Mouse (Mus musculus) liver, embryonic 15.5 days (tissue): Measurements from ENCODE around the gene Fam228b. TPM values are rescaled to one million over a fixed set of nuclear protein-coding genes. Genes with fewer than 3 reads are reported as not detected.

Experiments used
- ATAC-seq: fragments of 200-750 bp; cut with Nextera tagmentation; 2 replicates; pipeline ENCODE4 v1.8.0; 2017; ENCODE audit warnings: moderate number of reproducible peaks, mild to moderate bottlenecking, moderate library complexity; ENCODE audit not compliant: insufficient read depth
- H3K27ac ChIP-seq: fragments of 300-500 bp; sonication (generic); replicated peaks from 2 replicates; pipeline ENCODE4 v1.5.1; 2015; ENCODE audit warnings: mild to moderate bottlenecking, inconsistent platforms
- H3K27me3 ChIP-seq: fragments of 300-500 bp; sonication (generic); 2 replicates; pipeline ENCODE4 v1.6.1; 2015; ENCODE audit warnings: mild to moderate bottlenecking, inconsistent platforms
- H3K36me3 ChIP-seq: fragments of 300-500 bp; sonication (generic); replicated peaks from 2 replicates; pipeline ENCODE4 v1.6.1; 2015; ENCODE audit warnings: moderate library complexity, mild to moderate bottlenecking, inconsistent platforms
- H3K4me1 ChIP-seq: fragments of 300-500 bp; sonication (generic); replicated peaks from 2 replicates; pipeline ENCODE4 v1.6.1; 2015; ENCODE audit warnings: inconsistent platforms
- H3K4me2 ChIP-seq: fragments of 300-500 bp; sonication (generic); 2 replicates; pipeline ENCODE4 v1.6.1; 2015; ENCODE audit warnings: moderate library complexity, mild to moderate bottlenecking, inconsistent platforms
- H3K4me3 ChIP-seq: fragments of 300-500 bp; sonication (generic); replicated peaks from 2 replicates; pipeline ENCODE4 v1.5.1; 2015; ENCODE audit warnings: mild to moderate bottlenecking, inconsistent platforms
- H3K9ac ChIP-seq: fragments of 300-500 bp; sonication (generic); 2 replicates; pipeline ENCODE4 v1.6.1; 2015; ENCODE audit warnings: moderate library complexity, mild to moderate bottlenecking, inconsistent platforms
- H3K9me3 ChIP-seq: fragments of 300-500 bp; sonication (generic); replicated peaks from 2 replicates; pipeline ENCODE4 v1.6.1; 2016; ENCODE audit warnings: inconsistent platforms
- WGBS: fragments of 180-500 bp; shearing (Covaris S2); methylation state at CpG from one replicate; pipeline ENCODE4 v1.1.7; 2015; ENCODE audit warnings: mixed read lengths; ENCODE audit not compliant: insufficient replicate concordance; 5-methylcytosine and 5-hydroxymethylcytosine counted together
- polyA plus RNA-seq: library from polyadenylated mRNA; unstranded; fragments of >200 nt; fragmentation: Nextera tagmentation; extraction: Ambion mirVana; gene quantifications from 2 replicates; pipeline ENCODE4 v1.2.1, GENCODE M21; 2015

The Fam228b gene
- polyA plus RNA-seq, 1 experiment from 2014 or later = 0.55 TPM

DNA sequence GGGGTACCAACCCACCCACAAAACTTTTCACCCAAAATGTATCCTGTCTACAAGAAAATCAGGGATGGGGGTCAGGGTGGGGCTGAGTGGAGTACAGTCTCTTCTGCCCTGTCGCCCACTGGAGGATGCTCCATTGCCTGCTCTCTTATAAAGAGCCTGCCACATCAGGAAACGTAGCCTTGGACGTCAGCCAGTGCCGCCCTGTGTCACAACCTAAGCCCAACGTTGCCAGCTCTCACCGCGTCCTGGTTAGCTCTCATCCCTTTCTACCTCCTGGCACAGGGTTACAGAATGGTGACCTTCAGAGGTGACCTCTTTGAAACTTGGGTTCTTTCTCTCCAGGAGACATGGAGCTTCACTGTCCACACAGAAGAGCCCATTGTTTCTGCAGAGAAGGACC lies 28.2 kb downstream of the Fam228b start:
- no peaks in the 10 kb centered on the region for H3K9me3 ChIP-seq
- ATAC-seq = no peak
- no peaks in the 10 kb centered on the region for H3K36me3 ChIP-seq
- H3K27me3 ChIP-seq = no peaks in the 10 kb centered on the region
- no peaks in the 10 kb centered on the region for H3K4me1 ChIP-seq
- H3K27ac ChIP-seq = no peak overlapping the region
- no peak overlapping the region for H3K4me3 ChIP-seq
- no peak overlapping the region for H3K9ac ChIP-seq
- no peak overlapping the region for H3K4me2 ChIP-seq
- WGBS = 65% methylated on average over 7 of the region's 7 CpGs

DNA sequence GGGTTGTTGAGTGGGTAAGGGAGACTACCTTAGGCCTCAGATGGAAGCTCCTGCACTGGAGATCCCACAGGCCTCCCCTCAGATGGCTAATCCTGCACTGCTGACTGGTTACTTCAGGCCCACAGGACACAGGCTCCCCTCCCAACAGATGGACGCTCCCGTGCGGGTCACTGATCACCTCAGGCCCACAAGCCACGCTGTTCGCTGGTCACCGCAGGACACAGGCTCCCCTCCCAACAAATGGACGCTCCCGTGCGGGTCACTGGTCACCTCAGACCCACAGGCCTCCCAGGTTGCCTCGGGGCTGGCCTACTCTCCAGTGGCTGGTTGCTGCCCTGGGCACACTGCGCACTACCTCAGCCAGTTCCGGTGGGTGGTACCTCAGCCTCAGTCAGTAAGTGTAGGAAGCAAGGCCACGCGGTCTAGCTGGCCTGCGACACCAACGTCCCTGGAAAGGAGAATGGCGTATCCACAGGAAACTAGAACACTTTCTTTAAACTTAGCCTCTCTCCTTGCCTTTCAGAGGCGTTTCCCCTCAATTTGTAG lies 31.0 kb downstream of the Fam228b start, which contains the start of gene Fam228a:
Fam228a (minus strand) TSS at position 400 of the 546 bp plus-strand sequence.
- no peaks in the 10 kb centered on the region for H3K36me3 ChIP-seq
- H3K4me3 ChIP-seq = no peak within 1 kb of the TSS
- no peaks in the 10 kb centered on the region for H3K4me1 ChIP-seq
- H3K27ac ChIP-seq = no peak within 1 kb of the TSS
- H3K9ac ChIP-seq = no peak within 1 kb of the TSS
- no peaks in the 10 kb centered on the region for H3K27me3 ChIP-seq
- WGBS = 85% methylated on average over 18 of the region's 18 CpGs
- H3K9me3 ChIP-seq = no peaks in the 10 kb centered on the region
- no peak for ATAC-seq
- H3K4me2 ChIP-seq = no peak within 1 kb of the TSS

- no peaks in the 10 kb centered on the region for H3K27me3 ChIP-seq
- no peak overlapping the region for H3K9ac ChIP-seq
- no peaks in the 10 kb centered on the region for H3K4me1 ChIP-seq
- no peak overlapping the region for H3K4me2 ChIP-seq
- no peak overlapping the region for H3K4me3 ChIP-seq
- H3K27ac ChIP-seq = no peak overlapping the region
- no peak for ATAC-seq
- H3K9me3 ChIP-seq = no peaks in the 10 kb centered on the region
- no peaks in the 10 kb centered on the region for H3K36me3 ChIP-seq
- WGBS = 62% methylated on average over 4 of the region's 4 CpGs
These were observed 36.7 kb downstream of the Fam228b start for GRCm38 (mm10) chr12:4732332-4732731.

- Histone ChIP-seq H3K9me3 (no peaks in the 10 kb centered on the region), H3K27me3 (no peaks in the 10 kb centered on the region), H3K4me2 (no peak overlapping the region), H3K27ac (no peak overlapping the region), H3K9ac (no peak overlapping the region), H3K36me3 (no peaks in the 10 kb centered on the region), H3K4me1 (no peaks in the 10 kb centered on the region), H3K4me3 (no peak overlapping the region)
- 53% methylated on average over 4 of the region's 4 CpGs for WGBS
- no peak for ATAC-seq
These were observed 37.4 kb downstream of the Fam228b start for GRCm38 (mm10) chr12:4731629-4732028.

DNA sequence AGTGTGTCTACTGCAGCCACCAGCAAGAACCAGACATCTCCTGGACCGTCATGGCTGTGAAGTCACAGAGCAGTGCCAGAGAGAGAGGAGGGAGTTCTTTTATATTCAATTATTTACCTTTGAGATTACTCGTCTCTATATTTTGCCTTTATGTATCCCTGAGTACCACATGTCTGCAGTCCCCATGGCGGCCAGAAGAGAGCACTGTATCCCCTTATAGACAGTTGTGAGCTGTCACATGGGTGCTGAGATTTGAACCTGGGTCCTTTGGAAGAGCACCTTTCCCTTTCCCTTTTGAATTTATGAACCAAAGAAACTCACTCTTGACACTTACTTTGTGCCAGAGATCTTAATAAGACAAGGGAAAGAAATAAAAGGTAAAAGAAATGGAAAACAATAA lies 39.9 kb downstream of the Fam228b start:
- 81% methylated on average over 3 of the region's 3 CpGs for WGBS

DNA sequence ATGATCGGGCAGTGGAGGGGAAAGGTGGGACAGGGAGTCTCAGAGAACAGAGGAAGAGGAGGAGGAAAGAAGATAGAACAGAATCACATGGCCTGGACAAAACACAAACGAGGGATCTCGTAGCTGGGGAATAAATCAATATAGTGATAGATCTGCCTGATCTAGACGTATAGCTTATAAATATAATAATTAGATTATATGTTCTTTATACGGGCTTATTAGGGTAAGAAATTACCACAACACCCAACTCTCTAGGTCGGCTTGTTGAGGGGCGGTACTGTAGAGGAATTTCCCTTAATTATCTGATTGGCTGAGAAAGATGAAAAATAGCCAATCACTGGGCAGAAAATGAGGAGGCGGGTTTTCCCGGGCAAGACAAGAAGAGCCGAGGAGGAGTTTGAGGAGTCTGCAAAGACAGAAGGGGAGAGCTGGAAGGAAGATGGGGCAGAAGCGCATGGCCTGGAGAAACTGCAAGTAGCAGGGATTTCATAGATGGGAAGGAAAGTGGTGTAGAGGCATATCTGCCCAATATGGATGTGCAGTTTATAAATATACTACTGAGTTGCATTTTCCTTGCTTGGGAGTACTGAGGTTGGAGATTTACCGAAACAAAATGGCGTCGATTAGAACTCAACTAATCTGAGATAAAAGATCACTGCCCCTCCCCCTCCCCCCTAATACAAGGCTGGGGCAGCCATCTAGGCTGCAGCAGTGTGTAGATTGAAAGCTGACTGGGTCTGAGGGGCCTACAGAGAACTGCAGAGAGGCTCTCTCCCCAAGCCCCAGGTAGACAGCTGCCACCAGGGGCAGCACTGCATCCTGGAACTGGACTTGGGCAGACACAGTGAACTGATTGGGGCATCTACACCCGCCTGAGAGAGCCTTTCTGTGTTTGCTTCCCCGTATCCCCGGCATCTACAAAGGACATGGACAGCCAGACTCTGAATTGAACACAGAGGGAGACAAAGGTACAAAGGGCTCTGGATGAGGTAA lies 49.0 kb downstream of the Fam228b start:
- Histone ChIP-seq H3K27ac (peak overlapping the region; percentile 57), H3K4me1 (peaks cover 54% of the 10 kb centered on the region), H3K27me3 (no peaks in the 10 kb centered on the region), H3K9me3 (no peaks in the 10 kb centered on the region), H3K4me2 (peak overlapping the region; percentile 57), H3K36me3 (0 out of 2 replicates have a peak, but pooled peaks cover 1% of the 10 kb centered on the region), H3K9ac (0 out of 2 replicates have a peak overlapping the region, but pooled peaks have one; percentile 2), H3K4me3 (peak overlapping the region; percentile 34)
- ATAC-seq = peak; percentile 64
- WGBS = 48% methylated on average over 17 of the region's 17 CpGs

More for the DNA sequence above, 39.9 kb downstream of the Fam228b start:
- Histone ChIP-seq H3K4me1 (no peaks in the 10 kb centered on the region), H3K4me2 (no peak overlapping the region), H3K9ac (no peak overlapping the region), H3K27ac (no peak overlapping the region), H3K27me3 (no peaks in the 10 kb centered on the region), H3K9me3 (no peaks in the 10 kb centered on the region), H3K4me3 (no peak overlapping the region), H3K36me3 (no peaks in the 10 kb centered on the region)
- ATAC-seq = no peak

- Histone ChIP-seq H3K9ac (0 out of 2 replicates have a peak overlapping the region, but pooled peaks have one; percentile 2), H3K4me1 (peaks cover 61% of the 10 kb centered on the region), H3K9me3 (no peaks in the 10 kb centered on the region), H3K4me2 (peak overlapping the region; percentile 57), H3K27me3 (no peaks in the 10 kb centered on the region), H3K4me3 (peak overlapping the region; percentile 34), H3K27ac (peak overlapping the region; percentile 57), H3K36me3 (0 out of 2 replicates have a peak, but pooled peaks cover 3% of the 10 kb centered on the region)
- WGBS = 32% methylated on average over 13 of the region's 13 CpGs
- peak; percentile 29; the same call in 1 of the 2 replicates for ATAC-seq
These were observed 49.9 kb downstream of the Fam228b start for GRCm38 (mm10) chr12:4719066-4719761.

- 2% methylated on average over 7 of the region's 7 CpGs for WGBS
- peak; percentile 82 for ATAC-seq
- Histone ChIP-seq H3K27ac (peak overlapping the region; percentile 56), H3K4me1 (peaks cover 61% of the 10 kb centered on the region), H3K36me3 (peaks cover 14% of the 10 kb centered on the region), H3K9me3 (no peaks in the 10 kb centered on the region), H3K27me3 (no peaks in the 10 kb centered on the region), H3K4me2 (peak overlapping the region; percentile 52), H3K9ac (no peak overlapping the region), H3K4me3 (no peak overlapping the region)
These were observed 51.6 kb downstream of the Fam228b start for GRCm38 (mm10) chr12:4717417-4717816.

DNA sequence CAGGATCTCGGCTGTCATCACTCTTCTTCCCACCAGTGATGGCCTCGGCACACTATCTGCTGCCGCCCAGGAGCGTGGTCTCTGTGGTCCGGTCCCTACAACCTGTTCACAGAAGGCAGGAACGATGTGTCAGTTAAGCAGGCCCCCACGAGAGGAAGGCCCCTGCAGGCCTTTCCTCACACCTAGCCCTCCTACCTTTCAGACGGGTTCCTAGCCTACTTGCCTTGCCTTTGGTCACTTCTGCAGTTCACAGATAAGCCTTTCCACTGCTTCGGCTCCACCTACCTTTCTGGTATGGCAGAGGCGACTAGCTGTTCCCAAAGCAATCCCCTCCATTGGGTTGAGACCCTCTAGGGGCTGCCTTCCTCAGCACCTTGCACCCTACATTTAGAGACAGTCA lies 53.5 kb downstream of the Fam228b start:
- Histone ChIP-seq H3K27ac (peak overlapping the region; percentile 64), H3K4me1 (peaks cover 61% of the 10 kb centered on the region), H3K27me3 (no peaks in the 10 kb centered on the region), H3K9me3 (no peaks in the 10 kb centered on the region), H3K4me2 (peak overlapping the region; percentile 42), H3K4me3 (no peak overlapping the region), H3K36me3 (peaks cover 23% of the 10 kb centered on the region), H3K9ac (no peak overlapping the region)
- peak; percentile 61 for ATAC-seq
- 22% methylated on average over 10 of the region's 10 CpGs for WGBS

- Histone ChIP-seq H3K9ac (no peak overlapping the region), H3K36me3 (peaks cover 41% of the 10 kb centered on the region), H3K27me3 (no peaks in the 10 kb centered on the region), H3K9me3 (no peaks in the 10 kb centered on the region), H3K4me2 (no peak overlapping the region), H3K4me3 (no peak overlapping the region), H3K27ac (no peak overlapping the region), H3K4me1 (peaks cover 39% of the 10 kb centered on the region)
- 86% methylated on average over 4 of the region's 4 CpGs for WGBS
- ATAC-seq = no peak
These were observed 55.7 kb downstream of the Fam228b start for GRCm38 (mm10) chr12:4713361-4713760.

DNA sequence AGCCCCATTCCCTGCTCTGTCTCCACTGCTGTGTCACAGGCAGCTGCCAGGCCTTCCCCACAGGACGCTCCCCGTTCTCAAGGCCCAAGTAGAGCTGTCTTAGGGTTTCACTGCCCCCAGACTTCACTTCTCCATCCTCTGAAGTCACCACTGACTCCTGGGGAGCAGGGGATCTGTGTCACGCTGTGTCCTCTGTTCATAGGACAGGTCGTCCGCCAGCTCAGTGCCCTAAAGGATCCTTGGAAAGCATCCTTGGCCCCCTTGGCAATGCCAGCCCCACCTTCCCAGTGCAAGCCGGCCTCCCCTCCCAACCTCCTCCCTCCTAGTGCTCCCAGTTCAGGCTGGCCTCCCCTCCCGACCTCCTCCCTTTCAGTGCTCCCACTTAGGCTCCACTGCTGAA lies 59.1 kb downstream of the Fam228b start:
- no peak for ATAC-seq
- Histone ChIP-seq H3K4me3 (no peak overlapping the region), H3K36me3 (peaks cover 59% of the 10 kb centered on the region), H3K9ac (no peak overlapping the region), H3K9me3 (no peaks in the 10 kb centered on the region), H3K27ac (no peak overlapping the region), H3K4me2 (no peak overlapping the region), H3K27me3 (no peaks in the 10 kb centered on the region), H3K4me1 (peaks cover 5% of the 10 kb centered on the region)
- WGBS = 78% methylated on average over 7 of the region's 7 CpGs
